21 mouse cellular contexts compared by ENCODE assay signal in the genomic region with DNA sequence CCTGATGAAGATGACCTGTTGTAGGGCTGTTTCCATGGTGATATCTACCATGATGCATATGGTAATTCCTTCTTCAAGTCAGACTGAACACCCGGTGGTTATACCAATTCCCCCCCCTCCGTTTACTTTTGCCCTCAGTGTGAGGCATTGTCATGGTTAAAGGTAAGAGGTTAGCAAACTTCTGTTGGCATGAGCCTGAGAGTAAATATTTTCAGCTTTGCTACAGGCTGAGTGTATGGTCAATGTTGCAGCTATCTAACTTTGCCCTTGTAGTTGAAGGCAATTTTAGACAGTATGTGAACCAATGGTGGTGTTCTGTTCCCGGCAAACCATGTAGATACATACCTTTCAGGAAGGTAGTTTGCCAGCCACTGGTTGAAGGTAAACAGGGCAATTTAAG. TPM values are rescaled to one million over a fixed set of nuclear protein-coding genes. Genes with fewer than 3 reads are reported as not detected.
A peak's percentile ranks its signal among the peaks of the same experiment; 100 is the strongest.
DNase-seq lines count a peak whose midpoint lies in the region; ATAC-seq and TF ChIP-seq lines count a peak whose summit lies in the region.
"Had no signal": no experiment of that assay in that cellular context is flagged by ENCODE, and none has a peak within 500 bp of the region (broad histone marks: within the 10 kb centered on the region; RNA-seq: fewer than 3 reads in every experiment).

No protein-coding gene starts in this region.

- H3K27me3 ChIP-seq in cerebellum, adult 2 months (ENCODE audit: control insufficient read depth, insufficient read depth, low read length): no peaks in the 10 kb centered on the region
- H3K27me3 ChIP-seq in hindbrain, embryonic 15.5 days: no peaks in the 10 kb centered on the region
- H3K27me3 ChIP-seq in hindbrain, embryonic 12.5 days: 0 out of 2 replicates have a peak, but pooled peaks cover 4% of the 10 kb centered on the region
- H3K27me3 ChIP-seq in midbrain, embryonic 13.5 days: 0 out of 2 replicates have a peak, but pooled peaks cover 5% of the 10 kb centered on the region
- H3K27me3 ChIP-seq in midbrain, embryonic 10.5 days (ENCODE audit: low read depth, poor library complexity, severe bottlenecking): peaks cover 47% of the 10 kb centered on the region
- no peaks in the 10 kb centered on the region for H3K27me3 ChIP-seq in midbrain, postnatal 0 days (ENCODE audit: insufficient read depth, low read length)

- no peak for TF ChIP-seq POLR2A in cerebellum, adult 2 months (IDR thresholded peaks at IDR 0.05; ENCODE audit: borderline replicate concordance, insufficient read depth, low read length)

- no peak for TF ChIP-seq CTCF in cerebellum, adult 2 months (IDR thresholded peaks at IDR 0.05; ENCODE audit: borderline replicate concordance, insufficient read depth, low read depth, low read length)
- TF ChIP-seq CTCF in midbrain, postnatal 0 days (IDR thresholded peaks at IDR 0.05): no peak

- no peaks in the 10 kb centered on the region for H3K9me3 ChIP-seq in hindbrain, embryonic 15.5 days
- no peaks in the 10 kb centered on the region for H3K9me3 ChIP-seq in hindbrain, embryonic 12.5 days (replicated peaks)
- no peaks in the 10 kb centered on the region for H3K9me3 ChIP-seq in midbrain, embryonic 13.5 days
- no peaks in the 10 kb centered on the region for H3K9me3 ChIP-seq in midbrain, embryonic 10.5 days (replicated peaks)
- H3K9me3 ChIP-seq in midbrain, postnatal 0 days (ENCODE audit: low read length): no peaks in the 10 kb centered on the region
- H3K9me3 ChIP-seq: embryonic facial prominence, embryonic 12.5 days; forebrain, embryonic 12.5 days; G1E; heart, embryonic 15.5 days had no signal

- peak overlapping the region; percentile 18 for H3K27ac ChIP-seq in cerebellum, adult 2 months (ENCODE audit: insufficient read depth, low read length)
- H3K27ac ChIP-seq in hindbrain, embryonic 15.5 days (replicated peaks): no peak overlapping the region
- no peak overlapping the region for H3K27ac ChIP-seq in hindbrain, embryonic 12.5 days
- peak overlapping the region; percentile 60 for H3K27ac ChIP-seq in midbrain, embryonic 13.5 days
- no peak overlapping the region for H3K27ac ChIP-seq in midbrain, embryonic 10.5 days (replicated peaks)
- H3K27ac ChIP-seq in midbrain, postnatal 0 days (ENCODE audit: low read depth, low read length): no peak overlapping the region
- H3K27ac ChIP-seq: embryonic facial prominence, embryonic 12.5 days; forebrain, embryonic 12.5 days; heart, adult 2 months; heart, embryonic 15.5 days had no signal

- no peak for ATAC-seq in hindbrain, embryonic 15.5 days (ENCODE audit: low FRiP score, low read depth)
- no peak for ATAC-seq in hindbrain, embryonic 12.5 days (ENCODE audit: low FRiP score)
- ATAC-seq in midbrain, embryonic 13.5 days: no peak
- no peak for ATAC-seq in midbrain, postnatal 0 days (ENCODE audit: low FRiP score)
- ATAC-seq: CD4-positive, CD25-positive, alpha-beta regulatory T cell, adult 4 months; forebrain, embryonic 16.5 days had no signal

- no peak overlapping the region for H3K4me3 ChIP-seq in cerebellum, adult 2 months (replicated peaks; ENCODE audit: insufficient read depth, low read depth, low read length)
- H3K4me3 ChIP-seq in hindbrain, embryonic 15.5 days: no peak overlapping the region
- no peak overlapping the region for H3K4me3 ChIP-seq in hindbrain, embryonic 12.5 days
- H3K4me3 ChIP-seq in midbrain, embryonic 13.5 days (replicated peaks): no peak overlapping the region
- H3K4me3 ChIP-seq in midbrain, embryonic 10.5 days: no peak overlapping the region
- no peak overlapping the region for H3K4me3 ChIP-seq in midbrain, postnatal 0 days (ENCODE audit: low read depth, low read length)
- H3K4me3 ChIP-seq: embryonic facial prominence, embryonic 12.5 days; forebrain, embryonic 12.5 days; heart, adult 2 months; heart, embryonic 15.5 days had no signal

- no peaks in the 10 kb centered on the region for H3K36me3 ChIP-seq in hindbrain, embryonic 15.5 days
- H3K36me3 ChIP-seq in hindbrain, embryonic 12.5 days: no peaks in the 10 kb centered on the region
- H3K36me3 ChIP-seq in midbrain, embryonic 13.5 days: peaks cover 4% of the 10 kb centered on the region; the same call in 1 of the 2 replicates
- H3K36me3 ChIP-seq in midbrain, embryonic 10.5 days: no peaks in the 10 kb centered on the region
- H3K36me3 ChIP-seq in midbrain, postnatal 0 days (ENCODE audit: insufficient read depth, low read length): no peaks in the 10 kb centered on the region
- H3K36me3 ChIP-seq: embryonic facial prominence, embryonic 12.5 days; forebrain, embryonic 12.5 days; G1E; heart, embryonic 15.5 days had no signal

- DNase-seq in cerebellum, adult 2 months: no peak
- no peak for DNase-seq in cerebellum, postnatal 25 days
- DNase-seq in midbrain, embryonic 10.5 days (ENCODE audit: low spot score): no peak
- DNase-seq in midbrain, postnatal 0 days (ENCODE audit: low spot score): no peak
- no peak for DNase-seq in testis, postnatal 10 days (ENCODE audit: low spot score)
- DNase-seq: B cell, adult 2 months; gastrocnemius, postnatal 14 days; heart, adult 2 months; heart, postnatal 14 days had no signal

- peak overlapping the region; percentile 13; the same call in 1 of the 2 replicates for H3K4me2 ChIP-seq in hindbrain, embryonic 15.5 days
- no peak overlapping the region for H3K4me2 ChIP-seq in hindbrain, embryonic 12.5 days (replicated peaks)
- H3K4me2 ChIP-seq in midbrain, embryonic 13.5 days (replicated peaks): 0 out of 2 replicates have a peak overlapping the region, but pooled peaks have one; percentile 7
- peak overlapping the region; percentile 35 for H3K4me2 ChIP-seq in midbrain, postnatal 0 days (ENCODE audit: low read depth, low read length, poor library complexity, severe bottlenecking)
- H3K4me2 ChIP-seq: embryonic facial prominence, embryonic 12.5 days; heart, embryonic 11.5 days; heart, embryonic 15.5 days had no signal

- 17% methylated on average over 3 of the region's 3 CpGs for WGBS in cerebellum, adult 2 months
- WGBS in hindbrain, embryonic 15.5 days: 37% methylated on average over 3 of the region's 3 CpGs
- WGBS in hindbrain, embryonic 12.5 days: 44% methylated on average over 3 of the region's 3 CpGs
- 53% methylated on average over 3 of the region's 3 CpGs for WGBS in midbrain, embryonic 13.5 days
- WGBS in midbrain, embryonic 10.5 days: 64% methylated on average over 3 of the region's 3 CpGs
- 40% methylated on average over 3 of the region's 3 CpGs for WGBS in midbrain, postnatal 0 days

- H3K4me1 ChIP-seq in cerebellum, adult 2 months (ENCODE audit: control insufficient read depth, insufficient read depth, low read length): peaks cover 38% of the 10 kb centered on the region
- peaks cover 52% of the 10 kb centered on the region for H3K4me1 ChIP-seq in hindbrain, embryonic 15.5 days (replicated peaks)
- peaks cover 56% of the 10 kb centered on the region for H3K4me1 ChIP-seq in hindbrain, embryonic 12.5 days
- H3K4me1 ChIP-seq in midbrain, embryonic 13.5 days (replicated peaks): peaks cover 64% of the 10 kb centered on the region
- H3K4me1 ChIP-seq in midbrain, embryonic 10.5 days: peaks cover 54% of the 10 kb centered on the region
- peaks cover 40% of the 10 kb centered on the region for H3K4me1 ChIP-seq in midbrain, postnatal 0 days (ENCODE audit: insufficient read depth, low read length)

- H3K9ac ChIP-seq in hindbrain, embryonic 15.5 days: no peak overlapping the region
- no peak overlapping the region for H3K9ac ChIP-seq in hindbrain, embryonic 12.5 days
- no peak overlapping the region for H3K9ac ChIP-seq in midbrain, embryonic 13.5 days (replicated peaks)
- no peak overlapping the region for H3K9ac ChIP-seq in midbrain, postnatal 0 days (replicated peaks; ENCODE audit: low read length, poor library complexity, severe bottlenecking)
- H3K9ac ChIP-seq: embryonic facial prominence, embryonic 12.5 days; forebrain, embryonic 12.5 days; heart, embryonic 15.5 days had no signal

RNA-seq across cellular contexts. Expression of a gene that starts 16.9 kb away (rescaled TPM):
- 371 and 430 TPM in 2 replicates for polyA plus RNA-seq in cerebellum, adult 2 months (2012; rRNA removed)
- 21.2 and 21.6 TPM in 2 replicates for polyA plus RNA-seq in hindbrain, embryonic 15.5 days (2015; fragmentation: Nextera tagmentation; extraction: Ambion mirVana)
- polyA plus RNA-seq in hindbrain, embryonic 12.5 days (2016; fragmentation: Nextera tagmentation; extraction: Ambion mirVana): 18.3 and 18.6 TPM in 2 replicates
- 32.4 and 33.6 TPM in 2 replicates for polyA plus RNA-seq in midbrain, embryonic 13.5 days (2015; fragmentation: Nextera tagmentation; extraction: Ambion mirVana)
- 8.3 and 15.1 TPM in 2 replicates for polyA plus RNA-seq in midbrain, embryonic 10.5 days (2016; fragmentation: Nextera tagmentation; extraction: Ambion mirVana)
- total RNA-seq in midbrain, postnatal 0 days (2014; rRNA removed): 40.7 and 68.0 TPM in 2 replicates
- polyA plus RNA-seq in midbrain, postnatal 0 days (2015; fragmentation: Nextera tagmentation; extraction: Ambion mirVana): 31.1 and 32.1 TPM in 2 replicates
- total RNA-seq: gastrocnemius, adult 18-20 months; heart, adult 2 months; heart, postnatal 14 days had no signal
- polyA plus RNA-seq: G1E; gonadal fat pad, adult 2 months had no signal

Comparison
In these comparisons a context has a peak if more than half of its experiments do, and no peak if none do; other contexts are left out.
1. H3K27ac ChIP-seq: peak in cerebellum, adult 2 months (single experiment) and midbrain, embryonic 13.5 days (single experiment); none in hindbrain, embryonic 15.5 days (single experiment), hindbrain, embryonic 12.5 days (single experiment), midbrain, embryonic 10.5 days (single experiment) and midbrain, postnatal 0 days (single experiment).
2. RNA of a gene that starts 16.9 kb away (polyA plus RNA-seq): 371 to 430 TPM in cerebellum, adult 2 months; 32.4 to 33.6 TPM in midbrain, embryonic 13.5 days, 31.1 to 32.1 TPM in midbrain, postnatal 0 days, 21.2 to 21.6 TPM in hindbrain, embryonic 15.5 days, 18.3 to 18.6 TPM in hindbrain, embryonic 12.5 days and 8.3 to 15.1 TPM in midbrain, embryonic 10.5 days; every median in the first group is over 10 times any median in the second.